Mouse (Mus musculus): ENCODE data around the gene Srsf1. TPM values are rescaled to one million over a fixed set of nuclear protein-coding genes. Genes with fewer than 3 reads are reported as not detected.

Gene Srsf1
- polyA plus RNA-seq, 1 experiment from 2014 or later, result 102 TPM

DNA sequence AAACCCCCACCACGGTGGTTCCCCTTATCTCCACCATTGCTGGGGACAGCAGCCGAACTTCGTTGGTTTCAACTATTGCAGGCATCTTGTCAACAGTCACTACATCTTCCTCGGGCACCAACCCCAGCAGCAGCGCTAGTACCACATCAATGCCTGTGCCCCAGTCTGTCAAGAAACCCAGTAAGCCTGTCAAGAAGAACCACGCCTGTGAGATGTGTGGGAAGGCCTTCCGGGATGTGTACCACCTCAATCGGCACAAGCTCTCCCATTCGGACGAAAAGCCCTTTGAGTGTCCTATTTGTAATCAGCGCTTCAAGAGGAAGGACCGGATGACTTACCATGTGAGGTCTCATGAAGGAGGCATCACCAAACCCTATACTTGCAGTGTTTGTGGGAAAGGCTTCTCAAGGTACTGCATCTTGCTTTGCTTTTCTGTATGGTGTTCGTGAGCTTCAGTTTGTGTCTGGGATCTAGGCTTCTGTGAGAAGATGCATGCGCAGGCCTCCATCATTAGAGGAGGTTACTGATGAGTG, 26.2 kb downstream of the Srsf1 start:
- Histone ChIP-seq H3K9me3 (replicated peaks; ENCODE audit: control insufficient read depth, low read length) (no peaks in the 10 kb centered on the region), H3K4me2 (ENCODE audit: low read depth, low read length) (no peak overlapping the region), H3K9ac (ENCODE audit: low read depth, low read length) (no peak overlapping the region), H3K27me3 (ENCODE audit: control insufficient read depth, insufficient read depth, low read depth, low read length) (no peaks in the 10 kb centered on the region), H3K36me3 (ENCODE audit: control insufficient read depth, insufficient read depth) (peaks cover 21% of the 10 kb centered on the region), H3K4me1 (ENCODE audit: control insufficient read depth, low read depth, low read length) (peaks cover 21% of the 10 kb centered on the region), H3K4me3 (ENCODE audit: low read depth, low read length) (no peak overlapping the region), H3K27ac (ENCODE audit: low read length) (no peak overlapping the region)
- 67% methylated on average over 14 of the region's 14 CpGs for WGBS (ENCODE audit: insufficient replicate concordance)
- ATAC-seq (ENCODE audit: low read depth), result no peak

DNA sequence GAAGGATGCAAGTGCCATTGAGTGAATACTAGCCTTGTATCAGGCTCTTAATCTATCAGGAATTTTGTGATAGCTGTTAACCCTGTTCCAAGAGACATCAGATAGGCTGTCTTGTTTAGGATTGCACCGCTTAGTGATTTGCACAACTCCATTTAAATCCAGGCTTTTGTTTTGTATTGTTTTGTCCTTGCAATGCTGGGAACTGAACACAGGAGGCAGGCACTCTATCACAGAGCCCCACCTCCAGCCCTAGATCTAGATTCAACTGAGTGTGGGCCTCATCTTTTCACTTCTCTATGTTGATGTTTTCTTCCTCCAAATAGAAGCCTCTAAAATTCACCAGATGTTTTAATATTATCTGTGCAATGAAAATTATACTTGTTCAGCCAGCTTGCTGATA, 28.5 kb downstream of the Srsf1 start:
- no peak overlapping the region for H3K4me3 ChIP-seq (ENCODE audit: low read depth, low read length)
- H3K27ac ChIP-seq (ENCODE audit: low read length), result no peak overlapping the region
- ATAC-seq (ENCODE audit: low read depth), result no peak
- H3K27me3 ChIP-seq (ENCODE audit: control insufficient read depth, insufficient read depth, low read depth, low read length), result no peaks in the 10 kb centered on the region
- H3K4me2 ChIP-seq (ENCODE audit: low read depth, low read length), result no peak overlapping the region
- H3K36me3 ChIP-seq (ENCODE audit: control insufficient read depth, insufficient read depth), result peaks cover 41% of the 10 kb centered on the region
- 79% methylated on average over 1 of the region's 1 CpGs for WGBS (ENCODE audit: insufficient replicate concordance)
- H3K9me3 ChIP-seq (replicated peaks; ENCODE audit: control insufficient read depth, low read length), result no peaks in the 10 kb centered on the region
- no peak overlapping the region for H3K9ac ChIP-seq (ENCODE audit: low read depth, low read length)
- peaks cover 6% of the 10 kb centered on the region for H3K4me1 ChIP-seq (ENCODE audit: control insufficient read depth, low read depth, low read length)

DNA sequence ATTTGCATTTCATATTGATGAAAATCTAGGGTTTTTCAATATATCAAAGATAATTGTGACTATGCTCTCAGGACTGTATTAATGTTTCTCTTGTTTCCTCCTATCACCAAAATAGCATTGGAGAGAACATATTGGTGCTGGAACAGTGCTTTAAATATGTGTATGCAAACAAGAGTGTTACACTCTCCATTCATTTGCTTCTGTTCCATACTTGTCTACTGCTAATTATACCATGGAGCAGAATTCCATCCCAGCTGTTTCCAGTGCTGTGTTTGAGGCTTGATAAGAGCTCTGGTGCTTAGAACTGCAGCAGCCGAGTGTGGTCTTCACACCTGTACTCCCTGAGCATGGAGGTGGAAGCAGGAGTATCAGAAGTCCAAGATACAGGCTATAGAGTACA, 29.2 kb downstream of the Srsf1 start:
- Histone ChIP-seq H3K9ac (ENCODE audit: low read depth, low read length) (no peak overlapping the region), H3K9me3 (replicated peaks; ENCODE audit: control insufficient read depth, low read length) (no peaks in the 10 kb centered on the region), H3K4me2 (ENCODE audit: low read depth, low read length) (no peak overlapping the region), H3K27me3 (ENCODE audit: control insufficient read depth, insufficient read depth, low read depth, low read length) (no peaks in the 10 kb centered on the region), H3K36me3 (ENCODE audit: control insufficient read depth, insufficient read depth) (peaks cover 48% of the 10 kb centered on the region), H3K4me1 (ENCODE audit: control insufficient read depth, low read depth, low read length) (peaks cover under 1% of the 10 kb centered on the region), H3K27ac (ENCODE audit: low read length) (no peak overlapping the region), H3K4me3 (ENCODE audit: low read depth, low read length) (no peak overlapping the region)
- ATAC-seq (ENCODE audit: low read depth), result no peak
- WGBS (ENCODE audit: insufficient replicate concordance), result 63% methylated on average over 1 of the region's 1 CpGs

DNA sequence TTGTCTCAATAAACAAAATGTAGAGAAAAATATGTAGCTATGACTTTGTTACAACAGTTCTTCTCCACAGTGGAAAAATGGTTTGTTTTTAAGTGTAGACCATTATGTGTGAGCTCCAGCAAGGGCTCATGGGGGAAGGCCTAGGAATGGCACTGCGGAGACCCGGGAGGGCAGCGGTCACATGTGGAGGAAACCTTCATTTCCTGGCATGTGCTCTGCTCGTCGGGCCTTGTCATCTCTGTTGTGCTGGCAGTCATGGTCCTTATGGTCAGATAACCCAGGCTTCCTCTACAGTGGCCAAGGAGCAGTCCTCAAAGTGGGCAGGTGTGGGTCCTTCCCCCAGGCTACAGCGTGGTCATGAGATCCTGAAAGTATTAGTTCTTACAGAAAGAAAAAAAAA, 36.5 kb downstream of the Srsf1 start:
- 30% methylated on average over 6 of the region's 6 CpGs for WGBS (ENCODE audit: insufficient replicate concordance)
- H3K27ac ChIP-seq (ENCODE audit: low read length), result no peak overlapping the region
- H3K9ac ChIP-seq (ENCODE audit: low read depth, low read length), result no peak overlapping the region
- ATAC-seq (ENCODE audit: low read depth), result no peak
- peaks cover 8% of the 10 kb centered on the region for H3K4me1 ChIP-seq (ENCODE audit: control insufficient read depth, low read depth, low read length)
- H3K9me3 ChIP-seq (replicated peaks; ENCODE audit: control insufficient read depth, low read length), result no peaks in the 10 kb centered on the region; the same call in 1 of the 2 replicates
- no peak overlapping the region for H3K4me2 ChIP-seq (ENCODE audit: low read depth, low read length)
- no peaks in the 10 kb centered on the region; the same call in 1 of the 2 replicates for H3K27me3 ChIP-seq (ENCODE audit: control insufficient read depth, insufficient read depth, low read depth, low read length)
- peaks cover 29% of the 10 kb centered on the region for H3K36me3 ChIP-seq (ENCODE audit: control insufficient read depth, insufficient read depth)
- H3K4me3 ChIP-seq (ENCODE audit: low read depth, low read length), result no peak overlapping the region

DNA sequence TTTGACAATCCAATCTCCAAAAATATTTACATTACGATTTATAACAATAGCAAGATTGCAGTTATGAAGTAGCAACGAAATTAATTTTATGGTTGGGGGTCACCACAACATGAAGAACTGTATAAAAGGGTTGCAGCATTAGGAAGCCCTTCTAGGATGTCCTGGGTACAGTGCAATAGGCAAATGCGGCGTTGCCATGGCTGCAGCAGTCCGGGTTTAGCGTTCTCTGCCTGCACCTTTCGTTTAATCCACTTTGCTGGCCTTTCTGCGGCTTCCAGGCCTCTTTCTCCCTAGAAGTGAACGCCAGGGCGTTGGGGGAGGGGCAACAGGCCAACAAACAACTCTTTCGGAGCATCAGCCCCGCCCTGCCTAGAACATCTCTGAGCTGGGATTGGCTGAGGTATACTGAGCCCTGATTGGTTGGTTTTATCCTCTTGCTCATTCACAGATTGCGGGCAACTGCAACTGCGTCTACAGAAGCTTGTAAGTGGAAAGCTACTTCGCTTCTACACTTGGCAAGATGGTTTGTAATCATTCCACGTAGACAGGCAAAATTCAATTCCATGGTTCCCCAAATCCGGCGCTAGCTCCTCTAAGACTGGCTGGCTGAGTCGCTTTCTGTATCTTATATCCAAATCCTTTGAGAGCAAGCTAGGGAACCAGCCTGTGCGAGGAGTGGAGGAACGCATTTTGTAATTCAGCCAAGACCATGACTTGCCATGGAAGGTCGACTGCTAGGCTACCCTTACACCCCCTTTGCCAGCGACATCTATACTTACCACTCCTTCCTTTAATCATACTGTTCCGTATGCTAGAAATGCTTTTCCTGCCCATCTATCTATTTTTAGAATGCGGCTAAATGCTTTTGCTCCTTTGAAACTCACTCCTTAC, 39.8 kb downstream of the Srsf1 start:
- no peak overlapping the region for H3K9ac ChIP-seq (ENCODE audit: low read depth, low read length)
- WGBS (ENCODE audit: insufficient replicate concordance), result 8% methylated on average over 25 of the region's 25 CpGs
- peak; percentile 94 for ATAC-seq (ENCODE audit: low read depth)

DNA sequence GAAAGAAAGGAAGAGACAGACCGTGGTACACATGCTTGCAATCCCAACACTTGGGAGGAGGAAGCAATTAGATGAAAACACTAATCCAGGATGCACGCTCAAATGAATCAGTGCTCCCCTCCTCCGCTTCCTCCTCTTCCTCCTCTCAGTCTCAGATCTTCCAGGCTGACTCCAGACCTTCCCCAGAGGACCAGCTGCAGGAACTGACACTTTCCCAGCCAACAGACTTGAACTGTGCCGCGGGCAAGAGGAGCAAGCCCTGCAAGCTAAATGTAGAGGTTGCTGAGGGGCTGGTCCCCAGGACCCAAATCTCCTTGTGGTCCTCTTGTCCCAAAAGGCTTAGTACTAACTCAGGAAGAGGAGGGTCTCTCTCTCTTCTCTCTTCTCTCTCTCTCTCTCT, 42.0 kb downstream of the Srsf1 start:
- H3K4me2 ChIP-seq (ENCODE audit: low read depth, low read length), result no peak overlapping the region
- ATAC-seq (ENCODE audit: low read depth), result no peak
- H3K9ac ChIP-seq (ENCODE audit: low read depth, low read length), result no peak overlapping the region
- H3K27me3 ChIP-seq (ENCODE audit: control insufficient read depth, insufficient read depth, low read depth, low read length), result peaks cover 3% of the 10 kb centered on the region; the same call in 1 of the 2 replicates
- no peaks in the 10 kb centered on the region; the same call in 1 of the 2 replicates for H3K9me3 ChIP-seq (replicated peaks; ENCODE audit: control insufficient read depth, low read length)
- 53% methylated on average over 5 of the region's 5 CpGs for WGBS (ENCODE audit: insufficient replicate concordance)
- H3K36me3 ChIP-seq (ENCODE audit: control insufficient read depth, insufficient read depth), result no peaks in the 10 kb centered on the region
- no peak overlapping the region for H3K4me3 ChIP-seq (ENCODE audit: low read depth, low read length)
- H3K27ac ChIP-seq (ENCODE audit: low read length), result no peak overlapping the region
- peaks cover 8% of the 10 kb centered on the region for H3K4me1 ChIP-seq (ENCODE audit: control insufficient read depth, low read depth, low read length)

More for the DNA sequence above, 39.8 kb downstream of the Srsf1 start:
- H3K27me3 ChIP-seq (ENCODE audit: control insufficient read depth, insufficient read depth, low read depth, low read length), result peaks cover 3% of the 10 kb centered on the region; the same call in 1 of the 2 replicates
- peaks cover 2% of the 10 kb centered on the region for H3K36me3 ChIP-seq (ENCODE audit: control insufficient read depth, insufficient read depth)
- peak overlapping the region; percentile 56 for H3K4me2 ChIP-seq (ENCODE audit: low read depth, low read length)
- H3K9me3 ChIP-seq (replicated peaks; ENCODE audit: control insufficient read depth, low read length), result no peaks in the 10 kb centered on the region; the same call in 1 of the 2 replicates
- no peak overlapping the region for H3K27ac ChIP-seq (ENCODE audit: low read length)
- H3K4me3 ChIP-seq (ENCODE audit: low read depth, low read length), result 0 out of 2 replicates have a peak overlapping the region, but pooled peaks have one; percentile 27
- peaks cover 8% of the 10 kb centered on the region for H3K4me1 ChIP-seq (ENCODE audit: control insufficient read depth, low read depth, low read length)

DNA sequence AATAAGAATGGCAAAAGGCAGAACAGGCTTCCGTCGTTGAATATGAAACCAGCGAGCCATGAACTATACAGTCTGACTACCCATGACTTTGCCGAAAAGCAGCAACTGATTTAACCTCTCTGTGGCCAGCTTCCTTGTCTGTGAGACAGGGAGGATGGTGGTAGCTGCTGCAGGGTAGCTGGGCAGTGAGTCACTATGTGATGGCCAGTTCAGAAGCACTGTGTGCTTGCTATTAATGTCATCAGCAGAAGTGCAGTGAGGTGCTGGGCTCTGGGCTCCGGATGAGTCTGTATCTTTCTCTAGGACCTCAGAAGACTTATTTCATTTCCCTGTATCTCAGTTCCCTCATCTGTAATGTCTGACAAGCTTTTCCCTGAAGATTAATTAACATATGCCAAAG, 43.1 kb downstream of the Srsf1 start:
- no peak for ATAC-seq (ENCODE audit: low read depth)

DNA sequence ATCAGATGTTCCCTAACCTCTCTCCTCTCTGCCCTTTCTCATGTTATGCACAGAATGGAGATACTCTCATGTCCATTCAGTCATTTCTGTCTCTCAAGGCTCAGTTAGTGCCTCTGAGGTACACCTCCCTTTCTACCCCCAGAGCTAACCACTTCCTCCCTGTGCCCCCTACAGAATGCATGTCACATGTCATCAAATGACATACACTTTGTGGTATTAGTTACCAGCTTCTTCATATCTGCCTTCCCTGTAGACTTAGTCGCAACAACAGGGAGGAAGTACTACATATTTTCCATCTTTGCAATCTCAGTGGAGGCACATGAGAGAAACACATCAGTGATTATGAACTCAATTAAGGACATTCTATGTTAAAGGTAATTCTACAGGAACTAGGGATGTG, 44.8 kb downstream of the Srsf1 start:
- 17% methylated on average over 1 of the region's 1 CpGs for WGBS (ENCODE audit: insufficient replicate concordance)
- ATAC-seq (ENCODE audit: low read depth), result no peak
- Histone ChIP-seq H3K27me3 (ENCODE audit: control insufficient read depth, insufficient read depth, low read depth, low read length) (peaks cover 9% of the 10 kb centered on the region), H3K27ac (ENCODE audit: low read length) (no peak overlapping the region), H3K36me3 (ENCODE audit: control insufficient read depth, insufficient read depth) (no peaks in the 10 kb centered on the region), H3K9me3 (replicated peaks; ENCODE audit: control insufficient read depth, low read length) (no peaks in the 10 kb centered on the region; the same call in 1 of the 2 replicates), H3K9ac (ENCODE audit: low read depth, low read length) (no peak overlapping the region), H3K4me1 (ENCODE audit: control insufficient read depth, low read depth, low read length) (peaks cover 5% of the 10 kb centered on the region), H3K4me2 (ENCODE audit: low read depth, low read length) (no peak overlapping the region), H3K4me3 (ENCODE audit: low read depth, low read length) (no peak overlapping the region)

More for the DNA sequence above, 43.1 kb downstream of the Srsf1 start:
- H3K4me1 ChIP-seq (ENCODE audit: control insufficient read depth, low read depth, low read length), result peaks cover 8% of the 10 kb centered on the region
- no peak overlapping the region for H3K9ac ChIP-seq (ENCODE audit: low read depth, low read length)
- WGBS (ENCODE audit: insufficient replicate concordance), result 54% methylated on average over 5 of the region's 5 CpGs
- H3K27ac ChIP-seq (ENCODE audit: low read length), result no peak overlapping the region
- peaks cover 3% of the 10 kb centered on the region for H3K27me3 ChIP-seq (ENCODE audit: control insufficient read depth, insufficient read depth, low read depth, low read length)
- no peaks in the 10 kb centered on the region; the same call in 1 of the 2 replicates for H3K9me3 ChIP-seq (replicated peaks; ENCODE audit: control insufficient read depth, low read length)
- H3K36me3 ChIP-seq (ENCODE audit: control insufficient read depth, insufficient read depth), result no peaks in the 10 kb centered on the region
- H3K4me3 ChIP-seq (ENCODE audit: low read depth, low read length), result no peak overlapping the region
- H3K4me2 ChIP-seq (ENCODE audit: low read depth, low read length), result no peak overlapping the region

DNA sequence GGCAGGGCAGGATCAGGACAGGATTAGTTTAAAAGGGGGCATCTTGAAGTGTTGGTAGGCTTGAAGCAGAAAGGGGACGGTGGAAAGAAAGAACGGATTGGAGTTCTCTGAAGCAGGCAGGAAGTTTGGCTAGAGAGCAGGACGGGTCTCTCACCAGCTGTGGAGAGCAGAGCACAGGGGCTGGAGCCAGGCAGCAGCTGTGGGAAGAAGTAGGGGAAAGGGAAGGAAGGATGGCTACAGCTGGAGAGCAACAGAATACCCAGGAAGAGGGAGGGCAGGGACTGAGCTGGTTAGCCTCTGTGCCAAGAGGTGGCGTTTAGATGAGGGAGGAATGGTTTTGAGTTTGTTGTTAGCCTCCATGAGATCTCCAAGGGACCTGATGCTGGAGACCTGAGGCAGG, 50.0 kb downstream of the Srsf1 start:
- Histone ChIP-seq H3K9me3 (replicated peaks; ENCODE audit: control insufficient read depth, low read length) (no peaks in the 10 kb centered on the region), H3K36me3 (ENCODE audit: control insufficient read depth, insufficient read depth) (no peaks in the 10 kb centered on the region), H3K4me3 (ENCODE audit: low read depth, low read length) (no peak overlapping the region), H3K27ac (ENCODE audit: low read length) (no peak overlapping the region), H3K27me3 (ENCODE audit: control insufficient read depth, insufficient read depth, low read depth, low read length) (peaks cover 50% of the 10 kb centered on the region), H3K4me2 (ENCODE audit: low read depth, low read length) (no peak overlapping the region), H3K9ac (ENCODE audit: low read depth, low read length) (no peak overlapping the region), H3K4me1 (ENCODE audit: control insufficient read depth, low read depth, low read length) (peaks cover 3% of the 10 kb centered on the region)
- ATAC-seq (ENCODE audit: low read depth), result no peak
- 18% methylated on average over 4 of the region's 4 CpGs for WGBS (ENCODE audit: insufficient replicate concordance)

Measured in liver, embryonic 16.5 days (tissue).